Mouse (Mus musculus) CH12.LX (cell line): ENCODE results near the gene Myo18a. TPM values are rescaled to one million over a fixed set of nuclear protein-coding genes. Genes with fewer than 3 reads are reported as not detected.

Source experiments
- DNase-seq: peaks from one replicate; pipeline ENCODE4 v3.0.0-alpha.2; 2013; ENCODE audit errors: extremely low read depth
- H3K27ac ChIP-seq: 2 replicates; pipeline ENCODE4 v1.5.1; 2012; ENCODE audit warnings: low read depth, mild to moderate bottlenecking, control low read depth, moderate library complexity; ENCODE audit not compliant: insufficient read depth
- H3K27me3 ChIP-seq: replicated peaks from 2 replicates; pipeline ENCODE3; 2012; ENCODE audit warnings: inconsistent platforms
- H3K36me3 ChIP-seq, 2 experiments: replicated peaks in 1 of 2; 2 replicates each; pipeline versions ENCODE3 to v1.6.1; 2012; ENCODE audit warnings: inconsistent platforms in 1 of 2, low read length in 1 of 2, mild to moderate bottlenecking in 1 of 2, mixed read lengths in 1 of 2, moderate library complexity in 1 of 2; ENCODE audit not compliant: control insufficient read depth in 1 of 2, insufficient read depth in 1 of 2
- H3K4me1 ChIP-seq, 2 experiments: 2 replicates each; pipeline ENCODE4 v1.6.1; 2012; ENCODE audit warnings: inconsistent platforms in 1 of 2, moderate library complexity in 1 of 2; ENCODE audit not compliant: insufficient read depth in 2 of 2, control insufficient read depth in 1 of 2
- H3K4me2 ChIP-seq: 2 replicates; pipeline ENCODE4 v1.6.1; 2012; ENCODE audit warnings: low read depth, mild to moderate bottlenecking, control low read depth; ENCODE audit not compliant: poor library complexity, insufficient read depth, severe bottlenecking
- H3K4me3 ChIP-seq, 3 experiments: fragments of 150-350 bp in 1 of 3; sonication (generic) in 1 of 3; replicated peaks in 1 of 3; 2 replicates each; pipeline versions ENCODE3 to v1.5.1; 2011 to 2012; ENCODE audit warnings: low read depth in 2 of 3, low read length in 2 of 3, mild to moderate bottlenecking in 2 of 3, moderate library complexity in 2 of 3, control low read depth in 1 of 3, improper control_type of control experiment in 1 of 3, inconsistent platforms in 1 of 3, mixed read lengths in 1 of 3; ENCODE audit not compliant: poor library complexity in 1 of 3
- H3K79me2 ChIP-seq: replicated peaks from 2 replicates; pipeline ENCODE4 v1.6.1; 2012; ENCODE audit warnings: mild to moderate bottlenecking, moderate library complexity; ENCODE audit not compliant: control insufficient read depth, poor library complexity, insufficient read depth, severe bottlenecking; ENCODE audit errors: extremely low read depth
- H3K9ac ChIP-seq: 2 replicates; pipeline ENCODE4 v1.6.1; 2012; ENCODE audit warnings: low read depth, mild to moderate bottlenecking, control low read depth, moderate library complexity; ENCODE audit not compliant: insufficient read depth
- H3K9me3 ChIP-seq: replicated peaks from 2 replicates; pipeline ENCODE3; 2012; ENCODE audit warnings: low read length, inconsistent platforms, mixed read lengths
- CHD1 ChIP-seq: IDR thresholded peaks from 2 replicates; pipeline ENCODE4 v1.6.1; 2012; ENCODE audit warnings: low read depth, low read length, improper control_type of control experiment, inconsistent platforms
- CHD2 ChIP-seq: IDR thresholded peaks from 2 replicates; pipeline ENCODE4 v1.6.1; 2011; ENCODE audit warnings: low read length, improper control_type of control experiment
- CTCF ChIP-seq, 2 experiments: IDR thresholded peaks in 1 of 2; conservative IDR thresholded peaks in 1 of 2; 2 replicates each; pipeline ENCODE4 v1.5.1; 2011 to 2012; ENCODE audit warnings: low read depth in 2 of 2, low read length in 2 of 2, improper control_type of control experiment in 1 of 2, inconsistent platforms in 1 of 2, mild to moderate bottlenecking in 1 of 2, moderate library complexity in 1 of 2
- E2F4 ChIP-seq: IDR thresholded peaks from 2 replicates; pipeline ENCODE4 v1.6.1; 2011; ENCODE audit warnings: low read depth, low read length, improper control_type of control experiment; ENCODE audit not compliant: insufficient replicate concordance
- ELF1 ChIP-seq: IDR thresholded peaks from 2 replicates; pipeline ENCODE4 v1.6.1; 2014; ENCODE audit warnings: low read depth, mild to moderate bottlenecking, inconsistent platforms, low read length, improper control_type of control experiment
- IRF4 ChIP-seq: IDR thresholded peaks from 2 replicates; pipeline ENCODE4 v1.6.1; 2014; ENCODE audit warnings: low read depth, mild to moderate bottlenecking, inconsistent platforms, low read length, improper control_type of control experiment
- JUN ChIP-seq: IDR thresholded peaks from 2 replicates; pipeline ENCODE4 v1.6.1; 2011; ENCODE audit warnings: low read depth, mild to moderate bottlenecking, low read length, improper control_type of control experiment, moderate library complexity; ENCODE audit not compliant: insufficient read depth
- JUND ChIP-seq: conservative IDR thresholded peaks from 2 replicates; pipeline ENCODE4 v1.6.1; 2011; ENCODE audit warnings: low read depth, low read length, improper control_type of control experiment
- KAT2A ChIP-seq: IDR thresholded peaks from 2 replicates; pipeline ENCODE4 v1.6.1; 2012; ENCODE audit warnings: low read length, improper control_type of control experiment, inconsistent platforms; ENCODE audit not compliant: insufficient replicate concordance
- MAX ChIP-seq: IDR thresholded peaks from 2 replicates; pipeline ENCODE4 v1.6.1; 2011; ENCODE audit warnings: low read length, improper control_type of control experiment
- MAZ ChIP-seq: IDR thresholded peaks from 2 replicates; pipeline ENCODE4 v1.6.1; 2012; ENCODE audit warnings: low read depth, mild to moderate bottlenecking, inconsistent platforms, low read length, improper control_type of control experiment, moderate library complexity
- MEF2A ChIP-seq: IDR thresholded peaks from 2 replicates; pipeline ENCODE4 v1.6.1; 2014; ENCODE audit warnings: low read depth, mild to moderate bottlenecking, inconsistent platforms, low read length, improper control_type of control experiment, borderline replicate concordance
- MYC ChIP-seq: IDR thresholded peaks from 2 replicates; pipeline ENCODE4 v1.6.1; 2011; ENCODE audit warnings: low read depth, mild to moderate bottlenecking, improper control_type of control experiment, low read length
- NELFE ChIP-seq: IDR thresholded peaks from 2 replicates; pipeline ENCODE4 v1.6.1; 2011; ENCODE audit warnings: low read depth, low read length, improper control_type of control experiment
- POLR2AphosphoS2 ChIP-seq: IDR thresholded peaks from 2 replicates; pipeline ENCODE4 v1.6.1; 2011; ENCODE audit warnings: low read depth, low read length, improper control_type of control experiment
- RAD21 ChIP-seq: IDR thresholded peaks from 2 replicates; pipeline ENCODE4 v1.6.1; 2011; ENCODE audit warnings: low read depth, mild to moderate bottlenecking, low read length, improper control_type of control experiment, moderate library complexity
- TBP ChIP-seq: conservative IDR thresholded peaks from 2 replicates; pipeline ENCODE4 v1.6.1; 2011; ENCODE audit warnings: low read depth, low read length, improper control_type of control experiment
- TCF12 ChIP-seq: IDR thresholded peaks from 2 replicates; pipeline ENCODE4 v1.6.1; 2014; ENCODE audit warnings: low read depth, mild to moderate bottlenecking, inconsistent platforms, low read length, improper control_type of control experiment
- UBTF ChIP-seq: IDR thresholded peaks from 2 replicates; pipeline ENCODE4 v1.6.1; 2012; ENCODE audit warnings: low read depth, mild to moderate bottlenecking, inconsistent platforms, low read length, improper control_type of control experiment, moderate library complexity
- USF1 ChIP-seq: IDR thresholded peaks from 2 replicates; pipeline ENCODE4 v1.6.1; 2014; ENCODE audit warnings: low read depth, mild to moderate bottlenecking, inconsistent platforms, low read length, improper control_type of control experiment
- ZC3H11A ChIP-seq: IDR thresholded peaks from 2 replicates; pipeline ENCODE4 v1.6.1; 2012; ENCODE audit warnings: low read depth, mild to moderate bottlenecking, inconsistent platforms, low read length, improper control_type of control experiment
- ZMIZ1 ChIP-seq: IDR thresholded peaks from 2 replicates; pipeline ENCODE4 v1.6.1; 2012; ENCODE audit warnings: low read depth, mild to moderate bottlenecking, inconsistent platforms, low read length, improper control_type of control experiment
- ZNF384 ChIP-seq: IDR thresholded peaks from 2 replicates; pipeline ENCODE4 v1.6.1; 2012; ENCODE audit warnings: low read depth, low read length, improper control_type of control experiment, inconsistent platforms
- dilution Hi-C: fragments of 300-500 bp; cut with MboI; formaldehyde crosslinking; loops from 2 replicates; pipeline ENCODE4 v1.14.3; 2020; ENCODE audit warnings: low sequenced_read_pairs; ENCODE audit not compliant: extremely low pct_unique_long_range_greater_than_20kb, extremely low pct_ligation_motif_present
- in situ Hi-C: fragments of 300-500 bp; cut with MboI; formaldehyde crosslinking; loops from 3 replicates; pipeline ENCODE4 v1.14.3; 2019; ENCODE audit warnings: low sequenced_read_pairs, low pct_ligation_motif_present, low pct_unique_long_range_greater_than_20kb, mixed read lengths
- polyA plus RNA-seq: library from polyadenylated mRNA; unstranded; fragments of >175 nt; gene quantifications from 2 replicates; pipeline ENCODE4 v1.2.1, GENCODE M21; 2012; ENCODE audit warnings: low read depth; ENCODE audit not compliant: insufficient read length
- total RNA-seq, 2 experiments: library from RNA; depleted of rRNA; stranded (reverse); fragments of 300-350 nt in 1 of 2; fragments of >200 nt in 1 of 2; gene quantifications; 2 replicates each; pipeline ENCODE4 v1.2.3; 2012 to 2014

The Myo18a gene
- total and polyA plus RNA-seq, 3 experiments = 6.3 to 24.8 (median 16.8) TPM

- in situ Hi-C loops = no loop called here
- Histone ChIP-seq H3K36me3 (peaks cover 21 to 90% of the 10 kb centered on the region in 2 experiments), H3K27ac (no peak overlapping the region), H3K4me3 (no peak overlapping the region), H3K9me3 (peaks cover 3% of the 10 kb centered on the region), H3K4me1 (peaks cover 0 to 11% of the 10 kb centered on the region in 2 experiments; a peak in 1 of 4 replicates), H3K79me2 (no peaks in the 10 kb centered on the region), H3K9ac (no peak overlapping the region), H3K4me2 (no peak overlapping the region), H3K27me3 (no peaks in the 10 kb centered on the region)
- dilution Hi-C loops = no loop called here
- TF ChIP-seq JUN = no peak
- no peak for TF ChIP-seq UBTF
- TF ChIP-seq MAX = no peak
- no peak for TF ChIP-seq CHD2
- no peak for TF ChIP-seq POLR2AphosphoS2
- TF ChIP-seq ZNF384 = no peak
- no peak for TF ChIP-seq RAD21
- TF ChIP-seq KAT2A = no peak
- TF ChIP-seq JUND = no peak
- no peak for TF ChIP-seq NELFE
- no peak for TF ChIP-seq CTCF (conservative IDR thresholded peaks at IDR 0.05 in 1 of 2, IDR thresholded peaks at IDR 0.05 in 1 of 2; ENCODE audit: low read depth in 2 of 2, low read length in 2 of 2)
- no peak for DNase-seq
Measured at GRCm38 (mm10) chr11:77836290-77836689, 73.2 kb downstream of the Myo18a start.

GRCm38 (mm10) chr11:77836751-77837150 lies 73.7 kb downstream of the Myo18a start:
- H3K4me1 ChIP-seq = peaks cover 0 to 11% of the 10 kb centered on the region in 2 experiments; a peak in 1 of 4 replicates
- H3K4me3 ChIP-seq = no peak overlapping the region
- no peak for DNase-seq
- dilution Hi-C loops = no loop called here
- H3K9me3 ChIP-seq = peaks cover 3% of the 10 kb centered on the region
- no peak for TF ChIP-seq NELFE
- no peak for TF ChIP-seq POLR2AphosphoS2
- no peak for TF ChIP-seq ZC3H11A
- TF ChIP-seq IRF4 = no peak
- no peak for TF ChIP-seq TCF12
- TF ChIP-seq MAX = no peak
- no peak for TF ChIP-seq MYC
- TF ChIP-seq ZMIZ1 = no peak
- no peak for TF ChIP-seq TBP
- TF ChIP-seq CHD1 = no peak
- TF ChIP-seq ELF1 = no peak
- no peak for TF ChIP-seq JUN
- no peak for TF ChIP-seq USF1
- TF ChIP-seq MEF2A = no peak
- no peak for TF ChIP-seq E2F4
- TF ChIP-seq MAZ = no peak
- TF ChIP-seq UBTF = no peak
- no peak for TF ChIP-seq KAT2A
- no peaks in the 10 kb centered on the region for H3K27me3 ChIP-seq
- in situ Hi-C loops = no loop called here
- no peak overlapping the region for H3K4me2 ChIP-seq
- H3K27ac ChIP-seq = no peak overlapping the region
- no peak overlapping the region for H3K9ac ChIP-seq
- H3K36me3 ChIP-seq = peaks cover 24 to 92% of the 10 kb centered on the region in 2 experiments
- no peaks in the 10 kb centered on the region for H3K79me2 ChIP-seq
